Mouse (Mus musculus): Measurements from ENCODE around the gene Stk39.

Gene Stk39

GRCm38 (mm10) chr2:68221226-68221625 is 250.8 kb downstream of the Stk39 start:
- DNase-seq: no peak

DNA sequence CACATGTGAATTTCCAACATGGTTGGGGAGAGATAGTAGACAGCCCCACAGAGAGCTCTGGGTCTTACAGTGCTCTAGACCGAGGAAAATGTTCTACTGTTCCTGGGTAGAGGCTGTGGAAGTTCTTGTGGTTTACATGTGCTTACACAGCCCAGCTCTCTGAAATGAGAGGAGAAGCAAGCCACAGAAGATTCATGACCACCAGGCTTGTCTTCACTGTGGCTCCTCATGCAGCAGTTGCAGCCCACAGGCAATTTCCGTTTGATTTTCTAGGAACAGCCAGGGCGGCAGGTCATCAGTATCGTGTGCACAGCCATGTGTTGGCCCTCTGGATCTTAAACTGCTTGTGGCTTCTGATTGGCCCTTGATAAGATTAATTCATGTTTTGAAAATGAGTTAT is 252.2 kb downstream of the Stk39 start:
- no peak for DNase-seq

- DNase-seq: no peak
Observed at GRCm38 (mm10) chr2:68215176-68215575, 256.9 kb downstream of the Stk39 start.

DNA sequence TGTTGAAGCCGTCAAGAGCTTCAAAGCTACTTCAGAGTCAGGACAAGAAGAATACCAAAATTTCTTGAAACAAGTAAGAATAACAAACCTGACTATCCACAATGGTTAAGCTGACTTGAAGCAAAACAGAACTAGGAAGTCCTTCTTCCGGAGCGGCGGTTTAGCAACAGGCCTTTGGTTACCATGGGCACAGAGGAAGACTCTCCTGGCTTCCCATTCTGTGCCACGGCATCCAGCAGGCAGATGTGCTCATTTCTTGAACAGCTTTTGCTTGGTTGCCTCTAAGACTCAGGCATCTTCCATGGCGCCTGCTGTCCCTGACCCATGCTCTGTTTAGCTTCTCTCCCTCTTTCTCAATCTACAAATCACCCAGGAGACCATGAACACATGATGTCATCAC is 257.7 kb downstream of the Stk39 start:
- DNase-seq: no peak

DNA sequence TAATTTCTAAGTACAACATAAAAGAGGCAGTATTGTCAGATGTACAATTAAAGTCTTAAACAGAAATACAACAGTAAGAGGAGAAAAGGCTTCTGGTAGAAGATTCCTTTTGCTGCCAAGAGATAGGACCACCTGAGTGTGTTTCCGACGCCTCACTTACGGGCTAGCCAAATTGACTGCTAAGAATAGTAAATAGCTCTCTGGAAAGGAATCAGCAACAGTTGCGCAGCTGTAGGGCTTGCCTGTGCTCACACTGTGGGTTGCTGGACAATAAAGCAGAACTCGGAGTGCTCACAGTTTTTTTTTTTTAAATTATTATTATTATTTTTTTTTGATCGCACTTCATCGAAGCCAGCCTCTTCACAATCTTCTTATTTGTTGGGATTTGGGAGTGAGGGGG is 260.6 kb downstream of the Stk39 start:
- DNase-seq: no peak

DNA sequence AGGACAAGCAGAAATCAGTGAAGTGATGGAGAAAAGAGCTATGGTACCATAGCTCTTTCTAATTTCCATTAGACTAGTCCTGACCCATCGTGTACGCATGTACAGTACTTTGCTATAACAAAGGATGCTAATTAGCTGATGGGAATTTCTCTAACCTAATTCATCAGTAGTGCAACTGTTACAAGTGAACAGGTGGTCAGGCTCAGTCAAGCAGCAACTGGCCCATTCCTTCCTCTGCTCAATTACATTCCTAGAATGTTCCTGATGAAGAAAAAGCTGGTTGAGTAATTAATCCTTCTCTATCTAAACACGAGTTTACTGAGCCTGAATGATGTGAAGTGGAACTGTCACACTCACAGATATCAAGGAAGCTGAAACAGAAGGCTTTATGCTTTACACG is 275.8 kb downstream of the Stk39 start:
- no peak for DNase-seq

- no peak for DNase-seq
Observed at GRCm38 (mm10) chr2:68194444-68194843, 277.6 kb downstream of the Stk39 start.

GRCm38 (mm10) chr2:68193465-68193837 is 278.6 kb downstream of the Stk39 start:
- no peak for DNase-seq

- no peak for DNase-seq
Observed at GRCm38 (mm10) chr2:68192605-68193464, 279.2 kb downstream of the Stk39 start.

GRCm38 (mm10) chr2:68176425-68176824 is 295.6 kb downstream of the Stk39 start:
- no peak for DNase-seq

DNA sequence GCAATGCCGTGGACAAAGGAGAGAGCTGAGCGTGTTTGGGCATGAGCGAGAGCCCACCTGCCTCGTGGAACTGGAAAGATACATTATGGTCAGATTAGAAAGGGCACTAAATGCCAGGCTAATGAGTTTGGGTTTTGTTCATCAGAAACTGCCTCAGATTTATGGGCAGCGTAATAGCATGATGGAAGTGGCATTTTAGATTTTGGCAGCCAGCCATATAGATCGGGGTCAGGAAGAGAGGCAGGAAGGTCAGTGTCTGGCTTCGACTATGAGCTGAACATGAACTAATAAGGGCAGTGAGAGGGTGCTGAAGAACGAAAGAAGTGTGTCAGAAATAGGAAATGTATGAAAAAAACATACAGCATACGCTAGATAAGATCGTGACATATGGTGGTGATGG is 300.8 kb downstream of the Stk39 start:
- no peak for DNase-seq

DNA sequence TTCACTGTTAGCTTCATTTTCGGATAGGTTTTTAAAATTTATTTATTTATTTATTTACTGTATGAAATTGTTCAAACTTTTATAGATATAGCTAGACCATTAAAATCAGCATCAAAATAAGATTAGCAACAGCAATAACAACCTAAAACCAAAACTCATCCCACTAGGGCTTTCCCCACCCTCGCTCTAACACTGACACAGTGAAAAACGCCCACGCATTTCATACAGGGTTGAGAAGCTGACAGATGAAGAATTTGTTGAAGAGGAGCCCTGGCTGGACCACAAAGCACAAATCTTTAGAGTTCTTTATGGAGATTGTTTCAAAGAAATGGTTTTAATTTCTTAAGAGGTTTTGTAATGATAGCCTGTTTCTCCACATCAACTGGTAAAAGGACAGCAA is 310.1 kb downstream of the Stk39 start:
- DNase-seq: no peak

DNA sequence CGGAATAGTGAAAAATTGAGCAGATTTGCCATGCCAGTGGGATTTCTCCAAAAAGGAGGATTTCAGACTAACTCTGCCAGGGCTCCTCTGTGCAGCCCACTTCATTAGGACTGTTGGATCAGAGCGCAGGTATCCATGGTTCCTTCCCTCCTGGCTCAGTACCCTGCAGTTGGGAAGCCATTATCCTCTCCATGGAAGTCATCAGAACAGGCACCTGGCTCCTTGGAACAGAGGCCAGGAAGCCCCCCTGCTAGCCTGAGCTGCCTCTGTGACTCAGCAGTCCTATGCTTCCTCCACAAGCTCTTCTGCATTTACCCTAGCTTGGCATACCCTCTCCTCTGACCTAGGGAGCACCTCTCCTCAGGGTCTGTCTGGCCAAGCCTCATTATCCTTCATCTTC is 311.5 kb downstream of the Stk39 start:
- no peak for DNase-seq
